Mouse (Mus musculus) ovary, adult 18-20 months (tissue): ENCODE data around the gene Pitpna.

ENCODE experiments used
- DNase-seq: peaks from one replicate; pipeline ENCODE4 v3.0.0; 2022; ENCODE audit warnings: low spot score, mixed read lengths

Pitpna gene

DNA sequence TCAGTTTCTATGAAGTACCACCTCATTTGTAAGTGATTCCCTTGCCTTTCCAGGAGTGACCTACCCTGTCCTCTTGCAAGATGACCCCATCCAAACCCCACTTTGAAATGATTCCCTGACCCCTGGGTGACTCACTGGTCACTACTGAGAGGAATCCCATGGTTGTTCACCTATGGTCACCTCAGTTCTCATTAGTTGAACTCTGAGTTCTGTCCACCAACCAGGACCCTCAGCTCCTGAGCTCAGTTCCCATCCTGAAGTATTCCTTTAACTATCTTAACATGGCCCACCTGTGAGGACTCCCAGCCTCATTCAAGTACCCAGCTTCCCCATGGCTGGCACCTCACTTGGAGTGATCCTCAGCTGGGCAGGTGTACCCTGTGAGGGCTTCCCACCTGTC is 69.9 kb downstream of the Pitpna start:
- no peak for DNase-seq

DNA sequence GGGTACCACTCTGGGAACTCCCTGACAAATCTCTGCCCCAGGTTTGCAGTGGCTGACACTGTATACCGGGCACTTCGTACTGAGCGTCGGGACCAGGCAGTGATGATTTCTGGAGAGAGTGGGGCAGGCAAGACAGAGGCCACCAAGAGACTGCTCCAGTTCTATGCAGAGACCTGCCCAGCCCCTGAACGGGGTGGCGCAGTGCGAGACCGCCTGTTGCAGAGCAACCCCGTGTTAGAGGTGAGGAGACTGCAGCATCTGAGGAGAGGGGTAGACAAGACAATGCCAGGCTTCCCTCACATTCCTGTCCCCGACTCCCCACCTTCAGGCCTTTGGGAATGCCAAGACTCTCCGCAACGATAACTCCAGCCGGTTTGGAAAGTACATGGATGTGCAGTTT is 70.4 kb downstream of the Pitpna start:
- DNase-seq: no peak

DNA sequence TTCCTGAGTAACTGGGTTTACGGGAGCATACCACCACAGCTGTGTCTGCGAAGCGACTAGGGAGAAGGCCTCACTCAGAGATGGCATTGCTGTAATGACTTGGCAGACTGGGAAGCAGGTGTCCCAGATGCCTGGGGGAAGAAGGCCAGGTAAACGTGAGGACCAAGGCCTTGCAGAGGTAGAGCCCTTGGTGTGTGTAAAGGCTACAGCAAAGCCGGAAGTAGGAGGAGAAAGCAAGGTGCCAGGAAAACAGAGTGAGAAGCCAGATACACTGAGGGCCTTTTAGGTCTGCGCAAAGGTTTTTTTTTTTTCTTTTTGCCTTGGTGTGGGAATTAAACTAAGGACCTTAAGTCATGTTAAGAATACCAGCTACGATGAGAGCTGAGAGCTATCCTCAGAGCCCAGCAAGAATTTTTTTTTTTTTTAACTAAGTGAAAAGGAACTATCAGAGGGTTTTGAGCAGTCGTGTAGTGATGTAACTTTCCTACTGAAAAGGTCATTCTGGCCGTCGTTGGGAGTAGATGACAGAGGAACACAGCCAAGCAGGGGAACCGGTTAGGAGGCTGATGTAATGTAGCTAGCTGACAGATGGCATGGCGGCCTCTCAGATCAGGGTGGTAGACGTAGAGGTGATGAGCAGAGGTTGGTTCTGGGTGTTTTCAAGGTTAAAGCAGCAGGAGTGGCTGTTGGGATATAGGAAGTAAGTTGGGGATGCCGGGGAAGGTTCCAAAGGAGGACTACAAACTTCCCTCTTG is 71.3 kb downstream of the Pitpna start:
- no peak for DNase-seq

- no peak for DNase-seq
Observed at GRCm38 (mm10) chr11:75660081-75660590, 72.2 kb downstream of the Pitpna start.

GRCm38 (mm10) chr11:75660941-75661800 is 73.3 kb downstream of the Pitpna start:
- no peak for DNase-seq

DNA sequence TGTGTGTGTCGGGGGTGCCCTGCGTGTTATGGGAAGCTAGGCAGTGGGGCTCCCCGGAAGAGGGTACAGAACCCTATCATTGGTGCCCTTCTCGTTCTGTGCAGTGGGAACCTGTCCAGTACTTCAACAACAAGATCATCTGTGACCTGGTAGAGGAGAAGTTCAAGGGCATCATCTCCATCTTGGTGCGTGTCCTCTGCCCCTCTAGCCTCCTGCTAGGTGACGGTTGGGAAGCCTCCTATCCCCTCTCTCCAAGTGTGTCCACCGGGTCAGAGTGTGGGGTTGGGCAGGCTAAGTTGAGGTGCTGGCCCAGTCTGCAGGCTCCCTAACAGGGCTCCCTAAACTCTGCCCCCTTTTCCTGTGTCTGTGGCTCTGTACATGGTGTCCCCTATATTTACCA is 74.2 kb downstream of the Pitpna start:
- DNase-seq: no peak

DNA sequence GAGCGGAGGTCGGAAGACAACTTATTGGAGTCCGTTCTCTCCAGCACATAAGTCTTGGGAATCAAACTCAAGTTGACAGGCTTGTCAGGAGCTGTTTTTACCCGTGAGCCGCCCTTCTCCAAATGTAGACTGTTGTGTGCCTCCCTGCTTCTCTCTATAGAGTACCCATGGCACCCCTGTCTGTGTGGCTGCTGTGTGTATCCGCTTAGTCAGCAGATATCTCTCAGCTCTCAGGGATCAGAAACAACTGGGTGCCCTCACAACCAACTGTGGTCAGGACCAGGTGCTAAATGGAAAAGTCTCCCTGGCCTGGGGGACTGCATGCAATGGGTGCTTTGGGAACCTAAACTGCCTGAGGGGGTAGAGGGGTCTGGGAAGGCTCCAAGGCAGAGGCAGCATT is 78.4 kb downstream of the Pitpna start:
- DNase-seq: no peak

DNA sequence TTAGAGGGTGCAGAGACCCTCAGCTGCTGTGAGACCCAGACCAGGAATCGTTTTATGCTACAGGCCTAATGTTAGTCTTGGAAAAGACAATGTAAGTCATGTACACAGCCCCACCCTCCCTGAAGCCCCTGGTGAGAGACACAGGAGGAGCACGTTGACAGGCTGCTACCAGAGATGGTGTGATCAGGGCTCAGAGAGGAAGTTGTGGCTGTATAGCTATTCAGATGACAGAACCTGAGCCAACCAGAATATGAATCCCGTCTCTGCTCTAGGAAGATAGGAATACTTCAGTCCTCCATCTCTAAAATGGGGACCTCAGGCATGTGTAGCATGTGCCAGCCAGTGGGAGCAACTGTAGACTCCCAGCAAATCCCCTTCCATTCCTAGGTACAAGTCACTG is 80.7 kb downstream of the Pitpna start:
- no peak for DNase-seq

DNA sequence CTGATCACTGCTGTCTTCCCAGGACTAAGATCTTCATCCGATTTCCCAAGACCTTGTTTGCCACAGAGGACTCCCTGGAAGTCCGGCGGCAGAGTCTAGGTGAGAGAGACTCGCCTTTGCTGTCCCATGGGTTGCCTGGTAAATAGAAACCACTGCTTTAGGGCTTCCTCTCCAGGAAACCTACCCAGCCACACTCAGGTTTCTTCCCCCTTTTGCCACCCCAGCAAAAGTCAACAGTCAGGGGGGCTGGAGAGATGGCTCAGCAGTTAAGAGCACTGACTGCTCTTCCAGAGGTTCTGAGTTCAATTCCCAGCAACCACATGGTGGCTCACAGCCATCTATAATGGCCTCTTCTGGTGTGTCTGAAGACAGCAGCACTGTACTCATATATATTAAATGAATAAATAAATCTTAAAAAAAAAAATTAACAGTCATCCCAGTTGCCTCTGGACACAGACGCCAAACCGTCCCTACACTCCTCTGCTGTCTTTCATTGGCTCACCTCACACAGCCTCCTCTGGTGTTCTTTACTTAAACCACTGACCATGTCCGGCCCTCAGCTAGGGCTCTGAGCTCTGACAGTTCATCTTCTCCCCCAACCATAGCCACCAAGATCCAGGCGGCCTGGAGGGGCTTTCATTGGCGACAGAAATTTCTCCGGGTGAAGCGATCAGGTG is 81.4 kb downstream of the Pitpna start:
- DNase-seq: no peak

GRCm38 (mm10) chr11:75669853-75670200 is 81.9 kb downstream of the Pitpna start:
- no peak for DNase-seq

DNA sequence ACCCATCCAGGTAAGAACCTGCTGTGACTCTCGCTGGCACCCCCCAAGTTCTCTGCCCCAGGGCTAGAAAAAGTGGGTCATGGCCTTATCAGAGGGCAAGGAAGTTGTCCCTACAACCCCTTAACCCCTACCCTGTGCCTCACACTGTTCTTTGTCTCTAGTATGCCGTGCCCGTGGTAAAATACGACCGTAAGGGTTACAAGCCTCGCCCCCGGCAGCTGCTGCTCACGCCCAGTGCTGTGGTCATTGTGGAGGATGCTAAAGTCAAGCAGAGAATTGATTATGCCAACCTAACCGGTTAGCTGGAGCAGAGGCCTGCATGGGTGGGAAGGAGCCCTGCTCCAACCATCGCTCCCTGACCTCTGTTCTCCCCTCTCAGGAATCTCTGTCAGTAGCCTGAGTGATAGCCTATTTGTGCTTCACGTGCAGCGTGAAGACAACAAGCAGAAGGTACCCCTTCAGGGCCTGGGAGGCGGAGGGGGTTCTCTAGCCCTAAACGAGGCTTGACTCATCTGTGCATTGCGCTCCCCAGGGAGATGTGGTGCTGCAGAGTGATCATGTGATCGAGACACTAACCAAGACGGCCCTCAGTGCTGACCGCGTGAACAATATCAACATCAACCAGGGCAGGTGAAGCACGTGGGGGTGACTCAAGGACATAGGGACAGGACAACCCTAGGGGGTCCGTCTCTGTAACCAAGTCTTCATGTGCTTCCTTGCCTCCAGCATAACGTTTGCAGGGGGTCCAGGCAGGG is 83.7 kb downstream of the Pitpna start:
- DNase-seq: no peak

GRCm38 (mm10) chr11:75673411-75673810 is 85.5 kb downstream of the Pitpna start:
- DNase-seq: no peak

DNA sequence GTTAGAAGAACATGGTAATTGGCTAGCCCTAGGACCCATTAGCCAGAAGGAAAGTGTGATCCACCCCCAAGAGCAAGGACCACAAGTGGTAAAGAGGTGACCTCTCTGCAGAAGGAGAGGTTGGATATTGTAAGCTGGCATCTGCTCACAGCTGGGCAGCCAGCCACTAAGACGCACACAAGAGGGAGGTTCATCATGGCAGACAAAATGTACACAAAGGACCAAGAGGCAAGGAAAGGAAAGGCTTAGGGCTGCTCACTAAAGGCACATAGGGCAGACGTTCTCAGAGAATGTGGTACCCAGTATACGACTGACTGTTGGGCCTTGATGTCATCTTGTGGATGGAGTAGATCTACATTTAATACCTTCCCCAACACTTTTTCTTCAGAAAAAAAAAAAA is 87.0 kb downstream of the Pitpna start:
- no peak for DNase-seq

DNA sequence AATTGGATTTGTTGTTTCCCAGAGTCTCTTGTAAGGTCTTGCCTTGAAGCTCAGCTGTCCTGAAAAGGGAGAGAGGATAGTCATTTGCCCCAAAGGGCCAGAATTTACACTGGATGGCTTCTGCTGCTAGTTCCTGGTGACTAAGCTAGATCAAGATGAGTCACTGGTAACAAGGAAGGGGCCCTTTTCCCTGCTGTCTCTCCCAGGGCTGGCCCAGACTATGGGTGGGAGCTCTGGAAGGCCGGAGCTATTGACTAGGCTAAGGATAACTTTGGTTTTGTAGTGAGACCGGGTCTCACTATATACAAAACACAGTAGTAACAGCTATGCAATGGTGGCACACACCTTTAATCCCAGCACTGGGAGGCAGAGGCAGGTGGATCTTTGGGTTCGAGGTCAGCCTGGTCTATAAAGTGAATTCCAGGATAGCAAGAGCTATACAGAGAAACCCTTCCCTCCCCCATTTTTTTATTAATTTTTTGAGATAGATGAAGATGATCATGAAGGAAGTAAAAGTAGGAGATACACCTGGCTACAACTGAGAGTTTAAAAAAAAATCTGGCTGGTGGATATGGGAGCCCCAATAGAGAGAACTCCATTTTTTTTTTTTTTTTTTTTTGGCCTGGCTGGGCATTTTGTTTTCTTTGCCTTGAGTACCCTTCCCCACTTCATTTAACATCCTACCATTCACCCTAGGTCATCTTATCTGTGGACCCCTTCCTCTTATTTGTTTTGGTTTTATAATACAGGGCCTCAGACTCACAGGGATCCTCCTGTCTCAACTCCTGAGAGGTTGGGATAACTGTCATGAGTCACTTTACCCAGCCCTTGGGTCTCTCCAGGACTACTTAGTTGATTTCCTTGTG is 90.2 kb downstream of the Pitpna start:
- DNase-seq: no peak
